In genomic region chr13:110725821-110726220, GRCm38 (mm10) we compare ENCODE assay signal across 16 mouse cellular contexts.
"Had no signal": no experiment of that assay in that cellular context is flagged by ENCODE, and none has a peak within 500 bp of the region (broad histone marks: within the 10 kb centered on the region; RNA-seq: fewer than 3 reads in every experiment).

No protein-coding gene starts in this region.

- H3K4me1 ChIP-seq: liver, embryonic 12.5 days; midbrain, embryonic 10.5 days; stomach, embryonic 15.5 days had no signal

- H3K27me3 ChIP-seq: limb, embryonic 15.5 days; liver, embryonic 12.5 days; neural tube, embryonic 13.5 days; stomach, embryonic 15.5 days had no signal

- H3K4me2 ChIP-seq: limb, embryonic 15.5 days; liver, embryonic 12.5 days; lung, embryonic 14.5 days; neural tube, embryonic 13.5 days; stomach, embryonic 15.5 days had no signal

- H3K36me3 ChIP-seq: limb, embryonic 15.5 days; liver, embryonic 12.5 days; midbrain, embryonic 10.5 days; neural tube, embryonic 13.5 days; stomach, embryonic 15.5 days had no signal

- ATAC-seq: liver, embryonic 12.5 days had no signal

- DNase-seq: kidney, adult 11 months; kidney, adult 9 months; kidney, postnatal 36 days; lung, embryonic 14.5 days; lung, postnatal 36 days; midbrain, embryonic 14.5 days; retina, postnatal 1 day; right cerebral cortex, postnatal 4 days; thymus, postnatal 4 days had no signal

- H3K27ac ChIP-seq: kidney, postnatal 0 days; left cerebral cortex, adult 2 months; limb, embryonic 15.5 days; liver, embryonic 12.5 days; midbrain, embryonic 10.5 days; neural tube, embryonic 13.5 days; stomach, embryonic 15.5 days had no signal

- H3K4me3 ChIP-seq: left cerebral cortex, adult 2 months; limb, embryonic 15.5 days; liver, embryonic 12.5 days; midbrain, embryonic 10.5 days; neural tube, embryonic 13.5 days; stomach, embryonic 15.5 days had no signal

- H3K9me3 ChIP-seq: limb, embryonic 15.5 days; liver, embryonic 12.5 days; midbrain, embryonic 10.5 days; neural tube, embryonic 13.5 days; stomach, embryonic 15.5 days had no signal

- H3K9ac ChIP-seq: limb, embryonic 15.5 days; liver, embryonic 12.5 days; lung, embryonic 14.5 days; neural tube, embryonic 13.5 days; stomach, embryonic 15.5 days had no signal
